Mouse (Mus musculus): Measurements from ENCODE around the gene Sh3tc1.

DNA sequence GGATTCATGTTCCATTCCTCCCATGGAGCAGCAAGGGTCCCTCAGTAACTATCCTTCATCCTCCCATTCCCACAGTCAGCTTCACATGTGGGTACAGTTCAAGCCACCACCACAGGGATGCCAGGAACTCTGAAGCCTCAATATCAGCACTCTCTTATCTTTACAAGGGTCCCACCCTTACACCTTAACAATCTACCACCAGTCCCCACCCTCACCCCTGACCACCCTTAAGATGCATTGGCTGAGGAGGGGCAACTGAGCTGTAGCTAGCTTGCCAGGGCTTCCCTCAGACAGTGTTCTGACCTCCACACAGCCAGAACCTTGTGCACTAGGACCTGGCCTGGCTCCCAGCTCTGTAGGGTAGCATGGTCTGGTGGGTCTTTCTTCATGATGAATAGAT lies 20.4 kb downstream of the Sh3tc1 start:
- TF ChIP-seq CTCF (IDR thresholded peaks at IDR 0.05; ENCODE audit: control insufficient read depth, insufficient read depth, insufficient replicate concordance, low read depth, low read length) (no peak), POLR2A (IDR thresholded peaks at IDR 0.05; ENCODE audit: control insufficient read depth, low read depth, low read length) (no peak)
